Mouse (Mus musculus) lung, embryonic 14.5 days (tissue): ENCODE results near the gene Caskin1. TPM values are rescaled to one million over a fixed set of nuclear protein-coding genes. Genes with fewer than 3 reads are reported as not detected.

ENCODE experiments used
- ATAC-seq: fragments of 200-750 bp; cut with Nextera tagmentation; 2 replicates; pipeline ENCODE4 v1.8.0; 2017; ENCODE audit warnings: mild to moderate bottlenecking, moderate TSS enrichment, moderate library complexity; ENCODE audit not compliant: insufficient read depth
- DNase-seq: peaks from one replicate; pipeline ENCODE4 v3.0.0-alpha.2; 2015
- H3K27ac ChIP-seq: fragments of 300-500 bp; sonication (generic); 2 replicates; pipeline ENCODE4 v1.5.1; 2014; ENCODE audit warnings: low read depth, mild to moderate bottlenecking, moderate library complexity
- H3K27me3 ChIP-seq: fragments of 300-500 bp; sonication (generic); 2 replicates; pipeline ENCODE4 v1.6.1; 2014; ENCODE audit warnings: low read length, control low read depth; ENCODE audit not compliant: insufficient read depth
- H3K36me3 ChIP-seq: fragments of 300-500 bp; sonication (generic); 2 replicates; pipeline ENCODE4 v1.6.1; 2014; ENCODE audit warnings: control low read depth; ENCODE audit not compliant: insufficient read depth
- H3K4me1 ChIP-seq: fragments of 300-500 bp; sonication (generic); 2 replicates; pipeline ENCODE4 v1.6.1; 2014; ENCODE audit warnings: antibody characterized with exemption, control low read depth; ENCODE audit not compliant: insufficient read depth
- H3K4me2 ChIP-seq: fragments of 300-500 bp; sonication (generic); 2 replicates; pipeline ENCODE4 v1.6.1; 2014; ENCODE audit warnings: mild to moderate bottlenecking
- H3K4me3 ChIP-seq: fragments of 300-500 bp; sonication (generic); 2 replicates; pipeline ENCODE4 v1.5.1; 2014; ENCODE audit warnings: low read depth, low read length
- H3K9ac ChIP-seq: fragments of 300-500 bp; sonication (generic); 2 replicates; pipeline ENCODE4 v1.6.1; 2014
- H3K9me3 ChIP-seq: fragments of 300-500 bp; sonication (generic); 2 replicates; pipeline ENCODE4 v1.6.1; 2016; ENCODE audit warnings: low read depth, low read length, control low read depth
- CTCF ChIP-seq: IDR thresholded peaks from 2 replicates; pipeline ENCODE4 v1.5.1; 2016; ENCODE audit warnings: antibody characterized with exemption, low read depth
- WGBS: fragments of 180-500 bp; shearing (Covaris S2); extraction: QIAGEN DNeasy Blood & Tissue Kit; methylation state at CpG from one replicate; pipeline ENCODE4 v1.1.7; 2014; 5-methylcytosine and 5-hydroxymethylcytosine counted together
- polyA plus RNA-seq: library from polyadenylated mRNA; unstranded; fragments of >200 nt; fragmentation: Nextera tagmentation; extraction: Ambion mirVana; gene quantifications from 2 replicates; pipeline ENCODE4 v1.2.1, GENCODE M21; 2014

Gene Caskin1
- polyA plus RNA-seq, 1 experiment from 2014 or later = 0.93 TPM

DNA sequence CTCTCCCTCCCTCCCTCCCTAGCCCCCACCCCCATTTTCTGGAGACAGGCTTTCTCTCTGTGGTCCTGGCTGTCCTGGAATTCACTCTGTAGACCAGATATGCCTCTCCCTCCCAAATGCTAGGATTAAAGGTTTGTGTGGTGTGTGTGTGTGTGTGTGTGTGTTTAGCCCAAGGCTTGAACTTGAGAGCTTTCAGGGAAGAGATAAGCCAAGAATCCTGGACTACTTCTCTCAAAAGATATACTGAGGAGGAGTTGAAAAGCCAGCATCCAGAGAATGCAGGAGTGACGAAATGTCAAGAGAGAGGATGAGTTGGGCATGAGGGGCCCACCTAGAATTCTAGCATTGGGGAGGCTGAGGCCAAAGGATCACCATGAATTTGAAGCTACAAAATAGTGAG is 25.5 kb upstream of the Caskin1 start:
- no peak overlapping the region for H3K9ac ChIP-seq
- WGBS = 58% methylated on average over 1 of the region's 1 CpGs
- H3K4me1 ChIP-seq = no peaks in the 10 kb centered on the region
- ATAC-seq (no peak), DNase-seq (no peak)
- no peak for TF ChIP-seq CTCF
- H3K4me2 ChIP-seq = no peak overlapping the region
- no peaks in the 10 kb centered on the region for H3K9me3 ChIP-seq
- H3K27me3 ChIP-seq = no peaks in the 10 kb centered on the region
- H3K4me3 ChIP-seq = no peak overlapping the region
- H3K27ac ChIP-seq = no peak overlapping the region
- H3K36me3 ChIP-seq = no peaks in the 10 kb centered on the region

DNA sequence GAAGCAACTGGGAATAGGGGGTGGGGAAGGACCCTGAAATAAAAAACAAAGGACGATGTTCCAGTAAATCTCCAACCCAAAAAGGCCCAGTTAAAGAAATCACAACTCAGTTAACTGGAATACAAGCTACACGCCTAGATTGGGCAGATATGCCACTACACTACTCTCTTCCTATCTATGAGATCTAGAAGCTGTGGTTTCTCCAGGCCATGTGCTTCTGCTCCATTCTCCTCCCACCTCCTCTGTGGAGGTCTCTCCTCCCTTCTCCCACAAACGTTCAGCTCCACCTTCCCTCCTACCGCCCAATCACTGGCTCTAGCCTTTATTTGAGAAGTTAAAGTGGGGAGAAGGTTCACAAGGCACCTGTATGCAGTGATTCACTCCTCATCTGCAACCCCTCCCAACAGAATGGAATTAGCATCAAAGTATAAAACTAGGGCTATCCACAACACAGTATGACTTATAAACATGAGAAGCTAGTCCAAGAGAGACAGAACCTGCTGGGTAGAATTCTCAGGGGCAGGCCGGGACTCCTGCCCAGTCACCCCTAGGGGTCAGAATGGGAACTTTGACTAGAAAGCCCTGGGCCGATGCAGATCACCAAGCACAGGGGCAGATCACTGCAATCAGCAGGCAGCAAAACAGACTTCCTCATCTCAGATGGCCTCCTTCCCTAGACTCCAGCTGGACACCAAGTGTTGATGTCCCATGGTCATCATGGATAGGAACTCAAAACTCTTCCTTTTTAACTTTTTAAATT is 24.8 kb upstream of the Caskin1 start:
- H3K27ac ChIP-seq = no peak overlapping the region
- no peaks in the 10 kb centered on the region for H3K36me3 ChIP-seq
- H3K4me3 ChIP-seq = no peak overlapping the region
- ATAC-seq = no peak
- WGBS = 53% methylated on average over 6 of the region's 6 CpGs
- no peaks in the 10 kb centered on the region for H3K4me1 ChIP-seq
- peak; percentile 21 for TF ChIP-seq CTCF
- DNase-seq = no peak
- no peak overlapping the region for H3K4me2 ChIP-seq
- H3K9me3 ChIP-seq = no peaks in the 10 kb centered on the region
- H3K27me3 ChIP-seq = no peaks in the 10 kb centered on the region
- H3K9ac ChIP-seq = no peak overlapping the region

DNA sequence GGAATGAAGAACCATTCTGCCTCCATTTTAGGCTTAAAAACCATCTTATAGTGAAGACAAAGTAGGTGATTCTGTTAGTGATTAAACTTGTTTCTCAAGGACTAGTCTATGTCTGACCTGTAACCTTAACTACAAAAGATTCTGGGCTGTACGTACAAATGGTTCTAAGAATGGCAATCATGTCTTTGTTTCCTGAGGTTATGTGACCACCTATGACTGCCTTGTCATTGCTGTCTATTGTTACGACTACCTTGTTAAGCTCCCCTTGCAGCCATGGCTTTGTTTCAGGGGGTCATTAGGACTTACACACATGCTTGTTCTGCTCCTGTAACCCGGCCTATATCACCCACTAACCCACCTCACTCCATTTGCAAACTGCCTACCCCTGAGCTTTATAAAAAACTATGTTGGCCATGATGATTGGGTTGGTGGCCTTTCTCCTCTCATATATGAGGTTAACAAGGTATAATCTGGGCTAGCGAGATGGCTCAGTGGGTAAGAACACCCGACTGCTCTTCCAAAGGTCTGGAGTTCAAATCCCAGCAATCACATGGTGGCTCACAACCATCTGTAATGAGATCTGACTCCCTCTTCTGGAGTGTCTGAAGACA is 19.7 kb upstream of the Caskin1 start:
- Histone ChIP-seq H3K27ac (no peak overlapping the region), H3K4me3 (no peak overlapping the region), H3K9me3 (no peaks in the 10 kb centered on the region), H3K4me1 (peaks cover 11% of the 10 kb centered on the region), H3K4me2 (no peak overlapping the region), H3K9ac (no peak overlapping the region), H3K36me3 (peaks cover 10% of the 10 kb centered on the region), H3K27me3 (no peaks in the 10 kb centered on the region)
- ATAC-seq (no peak), DNase-seq (no peak)
- TF ChIP-seq CTCF = no peak
- 85% methylated on average over 5 of the region's 5 CpGs for WGBS

DNA sequence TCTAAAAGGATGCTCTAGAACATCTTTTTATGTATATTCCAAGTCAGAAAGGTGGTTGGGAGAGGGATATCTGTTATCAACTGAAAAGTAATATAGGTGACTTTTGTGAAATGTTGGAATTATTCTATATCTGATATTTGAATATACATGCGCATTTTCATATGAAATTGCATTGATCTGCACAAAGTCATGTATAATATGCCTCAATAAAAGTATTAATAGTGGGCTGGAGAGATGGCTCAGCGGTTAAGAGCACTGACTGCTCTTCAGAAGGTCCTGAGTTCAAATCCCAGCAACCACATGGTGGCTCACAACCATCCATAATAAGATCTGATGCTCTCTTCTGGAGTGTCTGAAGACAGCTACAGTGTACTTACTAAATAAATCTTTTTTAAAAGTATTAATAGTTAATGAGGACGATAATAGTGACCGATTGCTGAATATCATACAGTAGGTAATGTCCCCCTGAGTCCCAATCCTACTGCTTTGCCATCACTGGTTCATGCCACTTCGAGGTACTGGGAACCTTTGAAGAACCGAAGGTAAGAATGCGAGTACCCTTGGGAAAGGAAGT is 19.0 kb upstream of the Caskin1 start:
- 16% methylated on average over 7 of the region's 7 CpGs for WGBS
- ATAC-seq = no peak
- Histone ChIP-seq H3K4me3 (peak overlapping the region; percentile 85), H3K27ac (peak overlapping the region; percentile 71), H3K9ac (peak overlapping the region; percentile 81), H3K9me3 (no peaks in the 10 kb centered on the region), H3K4me2 (peak overlapping the region; percentile 98), H3K27me3 (no peaks in the 10 kb centered on the region), H3K4me1 (peaks cover 11% of the 10 kb centered on the region), H3K36me3 (peaks cover 17% of the 10 kb centered on the region)
- DNase-seq = no peak
- TF ChIP-seq CTCF = no peak

DNA sequence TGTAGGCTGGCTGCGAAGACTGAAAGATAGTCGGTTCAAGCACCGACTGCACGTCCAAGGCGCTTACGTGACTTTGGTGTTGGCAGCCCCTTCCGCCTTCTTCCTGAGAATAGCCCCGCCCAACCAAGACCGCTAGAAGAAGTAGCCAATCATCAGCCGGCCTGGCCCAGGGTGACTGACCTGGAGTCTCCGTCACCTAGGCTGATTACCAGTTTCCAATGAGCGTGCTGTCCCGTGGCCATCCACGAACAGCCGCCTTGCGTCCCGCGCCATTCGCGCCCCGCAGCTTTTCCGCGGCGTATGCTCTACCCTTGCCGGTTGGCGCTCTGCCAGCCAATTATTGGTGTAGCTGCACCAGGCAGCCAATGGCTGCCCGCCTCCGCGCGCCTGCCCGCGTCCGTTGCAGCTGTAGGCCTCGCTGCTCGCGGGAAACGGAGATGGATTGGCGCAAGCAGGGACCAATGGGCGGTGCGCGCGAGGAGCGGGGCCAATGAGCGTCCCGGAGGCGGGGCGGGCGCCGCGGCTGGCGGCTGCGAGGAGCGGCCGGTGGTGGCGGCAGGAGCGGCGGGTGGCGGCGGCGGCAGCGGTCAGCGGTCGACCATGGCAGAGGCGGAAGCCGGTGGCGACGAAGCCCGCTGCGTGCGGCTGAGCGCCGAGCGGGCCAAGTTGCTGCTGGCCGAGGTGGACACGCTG is 18.3 kb upstream of the Caskin1 start, which contains the start of the genes E4f1 and Pgp:
TSS of gene E4f1 (minus strand) at position 404 of the 693 bp plus-strand sequence.
TSS of gene Pgp (plus strand) at position 483 of the 693 bp plus-strand sequence.
- no peaks in the 10 kb centered on the region for H3K27me3 ChIP-seq
- WGBS = under 1% methylated on average over 74 of the region's 75 CpGs
- peaks cover 11% of the 10 kb centered on the region for H3K4me1 ChIP-seq
- H3K4me3 ChIP-seq = peak within 1 kb of the TSS; percentile 85
- peak; percentile 99 for ATAC-seq
- peak; percentile 100 for DNase-seq
- no peak for TF ChIP-seq CTCF
- peaks cover 24% of the 10 kb centered on the region for H3K36me3 ChIP-seq
- peak within 1 kb of the TSS; percentile 71 for H3K27ac ChIP-seq
- H3K9ac ChIP-seq = peak within 1 kb of the TSS; percentile 81
- H3K9me3 ChIP-seq = no peaks in the 10 kb centered on the region
- H3K4me2 ChIP-seq = peak within 1 kb of the TSS; percentile 98

DNA sequence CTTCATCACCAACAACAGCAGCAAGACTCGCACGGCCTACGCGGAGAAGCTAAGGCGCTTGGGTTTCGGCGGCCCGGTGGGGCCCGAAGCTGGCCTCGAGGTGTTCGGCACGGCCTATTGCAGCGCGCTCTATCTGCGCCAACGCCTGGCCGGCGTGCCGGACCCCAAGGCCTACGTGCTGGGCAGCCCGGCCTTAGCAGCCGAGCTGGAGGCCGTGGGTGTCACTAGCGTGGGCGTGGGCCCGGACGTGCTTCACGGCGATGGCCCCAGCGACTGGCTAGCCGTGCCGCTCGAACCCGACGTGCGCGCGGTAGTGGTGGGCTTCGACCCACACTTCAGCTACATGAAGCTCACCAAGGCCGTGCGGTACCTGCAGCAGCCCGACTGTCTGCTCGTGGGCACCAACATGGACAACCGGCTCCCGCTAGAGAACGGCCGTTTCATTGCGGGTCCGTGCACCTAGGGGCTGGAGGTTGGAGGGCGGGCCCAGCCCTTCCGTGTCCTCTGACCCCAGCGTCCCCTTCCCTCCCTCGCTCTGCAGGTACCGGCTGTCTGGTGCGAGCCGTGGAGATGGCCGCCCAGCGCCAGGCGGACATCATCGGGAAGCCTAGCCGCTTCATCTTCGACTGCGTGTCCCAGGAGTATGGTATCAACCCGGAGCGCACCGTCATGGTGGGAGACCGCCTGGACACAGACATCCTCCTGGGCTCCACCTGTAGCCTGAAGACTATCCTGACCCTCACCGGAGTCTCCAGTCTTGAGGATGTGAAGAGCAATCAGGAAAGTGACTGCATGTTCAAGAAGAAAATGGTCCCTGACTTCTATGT is 17.5 kb upstream of the Caskin1 start:
- DNase-seq (peak; percentile 49), ATAC-seq (peak; percentile 46)
- Histone ChIP-seq H3K4me2 (peak overlapping the region; percentile 98), H3K4me1 (peaks cover 11% of the 10 kb centered on the region), H3K9me3 (no peaks in the 10 kb centered on the region), H3K9ac (peak overlapping the region; percentile 81), H3K4me3 (peak overlapping the region; percentile 85), H3K36me3 (peaks cover 32% of the 10 kb centered on the region), H3K27ac (peak overlapping the region; percentile 71), H3K27me3 (no peaks in the 10 kb centered on the region)
- under 1% methylated on average over 67 of the region's 68 CpGs for WGBS
- no peak for TF ChIP-seq CTCF
